Mouse (Mus musculus) hindbrain, postnatal 0 days (tissue): ENCODE results near the gene Gm20604. TPM values are rescaled to one million over a fixed set of nuclear protein-coding genes. Genes with fewer than 3 reads are reported as not detected.

Experiments
- ATAC-seq: fragments of 200-750 bp; cut with Nextera tagmentation; 2 replicates; pipeline ENCODE4 v1.8.0; 2017; ENCODE audit warnings: mild to moderate bottlenecking, moderate TSS enrichment, moderate library complexity
- DNase-seq: peaks from one replicate; pipeline ENCODE4 v3.0.0-alpha.2; 2015; ENCODE audit warnings: low spot score
- H3K27ac ChIP-seq: fragments of 300-500 bp; sonication (generic); 2 replicates; pipeline ENCODE4 v1.5.1; 2014; ENCODE audit warnings: mild to moderate bottlenecking
- H3K27me3 ChIP-seq: fragments of 300-500 bp; sonication (generic); 2 replicates; pipeline ENCODE4 v1.6.1; 2014; ENCODE audit warnings: low read length, mixed read lengths; ENCODE audit not compliant: insufficient read depth
- H3K36me3 ChIP-seq: fragments of 300-500 bp; sonication (generic); 2 replicates; pipeline ENCODE4 v1.6.1; 2014; ENCODE audit warnings: low read length, mixed read lengths; ENCODE audit not compliant: insufficient read depth
- H3K4me1 ChIP-seq: fragments of 300-500 bp; sonication (generic); 2 replicates; pipeline ENCODE4 v1.6.1; 2014; ENCODE audit warnings: antibody characterized with exemption, low read length, mixed read lengths; ENCODE audit not compliant: insufficient read depth
- H3K4me2 ChIP-seq: fragments of 300-500 bp; sonication (generic); 2 replicates; pipeline ENCODE4 v1.6.1; 2014; ENCODE audit warnings: low read depth, mild to moderate bottlenecking, low read length, moderate library complexity, mixed read lengths
- H3K4me3 ChIP-seq: fragments of 300-500 bp; sonication (generic); 2 replicates; pipeline ENCODE4 v1.5.1; 2014; ENCODE audit warnings: low read length
- H3K9ac ChIP-seq: fragments of 300-500 bp; sonication (generic); replicated peaks from 2 replicates; pipeline ENCODE4 v1.6.1; 2014; ENCODE audit warnings: mild to moderate bottlenecking, low read length, moderate library complexity, mixed read lengths
- H3K9me3 ChIP-seq: fragments of 300-500 bp; sonication (generic); 2 replicates; pipeline ENCODE4 v1.6.1; 2016; ENCODE audit warnings: low read length, mixed read lengths
- CTCF ChIP-seq: IDR thresholded peaks from 2 replicates; pipeline ENCODE4 v1.5.1; 2016; ENCODE audit warnings: antibody characterized with exemption, control low read depth, low read depth
- WGBS: fragments of 180-500 bp; shearing (Covaris S2); extraction: QIAGEN DNeasy Blood & Tissue Kit; methylation state at CpG from one replicate; pipeline ENCODE4 v1.1.7; 2014; 5-methylcytosine and 5-hydroxymethylcytosine counted together
- polyA plus RNA-seq: library from polyadenylated mRNA; unstranded; fragments of >200 nt; fragmentation: Nextera tagmentation; extraction: Ambion mirVana; gene quantifications from 2 replicates; pipeline ENCODE4 v1.2.1, GENCODE M21; 2015
- total RNA-seq: library from RNA; depleted of rRNA; stranded (reverse); fragments of >200 nt; gene quantifications from 2 replicates; pipeline ENCODE4 v1.2.3, GENCODE M21; 2014

Gm20604 gene
- total and polyA plus RNA-seq, 2 experiments from 2014 or later = 18.8 to 48.1 TPM

- no peak for TF ChIP-seq CTCF
These were observed 54.5 kb downstream of the Gm20604 start for GRCm38 (mm10) chr12:102703921-102704408.

GRCm38 (mm10) chr12:102703441-102703840 is 55.0 kb downstream of the Gm20604 start:
- H3K9ac ChIP-seq = peak overlapping the region; percentile 80
- peak overlapping the region; percentile 69 for H3K4me2 ChIP-seq
- peak overlapping the region; percentile 71 for H3K4me3 ChIP-seq
- WGBS = 21% methylated on average over 6 of the region's 6 CpGs
- ATAC-seq (no peak), DNase-seq (no peak)
- peak overlapping the region; percentile 65 for H3K27ac ChIP-seq
- no peaks in the 10 kb centered on the region for H3K36me3 ChIP-seq
- no peaks in the 10 kb centered on the region for H3K9me3 ChIP-seq
- H3K27me3 ChIP-seq = no peaks in the 10 kb centered on the region
- no peak for TF ChIP-seq CTCF
- peaks cover 12% of the 10 kb centered on the region for H3K4me1 ChIP-seq

More at GRCm38 (mm10) chr12:102703921-102704408, 54.5 kb downstream of the Gm20604 start:
- Histone ChIP-seq H3K36me3 (no peaks in the 10 kb centered on the region), H3K4me2 (peak overlapping the region; percentile 69), H3K27ac (peak overlapping the region; percentile 95; the same call in 1 of the 2 replicates), H3K4me3 (peak overlapping the region; percentile 71), H3K27me3 (no peaks in the 10 kb centered on the region), H3K9ac (peak overlapping the region; percentile 80), H3K9me3 (no peaks in the 10 kb centered on the region), H3K4me1 (peaks cover 12% of the 10 kb centered on the region)
- peak; percentile 4; the same call in 1 of the 2 replicates for ATAC-seq
- 6% methylated on average over 17 of the region's 17 CpGs for WGBS
- peak; percentile 46 for DNase-seq

- WGBS = 1% methylated on average over 4 of the region's 4 CpGs
- H3K27ac ChIP-seq = peak overlapping the region; percentile 65
- H3K36me3 ChIP-seq = no peaks in the 10 kb centered on the region
- peaks cover 16% of the 10 kb centered on the region for H3K4me1 ChIP-seq
- no peaks in the 10 kb centered on the region for H3K9me3 ChIP-seq
- H3K4me3 ChIP-seq = peak overlapping the region; percentile 71
- H3K27me3 ChIP-seq = no peaks in the 10 kb centered on the region
- peak; percentile 53 for TF ChIP-seq CTCF
- peak overlapping the region; percentile 80; the same call in 1 of the 2 replicates for H3K9ac ChIP-seq
- peak overlapping the region; percentile 69 for H3K4me2 ChIP-seq
- ATAC-seq = no peak
- peak; percentile 75 for DNase-seq
These were observed 55.4 kb downstream of the Gm20604 start for GRCm38 (mm10) chr12:102703111-102703412.

GRCm38 (mm10) chr12:102702356-102703110 is 55.9 kb downstream of the Gm20604 start:
- no peaks in the 10 kb centered on the region for H3K9me3 ChIP-seq
- H3K27me3 ChIP-seq = no peaks in the 10 kb centered on the region
- peak overlapping the region; percentile 6; the same call in 1 of the 2 replicates for H3K9ac ChIP-seq
- peak overlapping the region; percentile 69 for H3K4me2 ChIP-seq
- TF ChIP-seq CTCF = peak; percentile 78
- no peaks in the 10 kb centered on the region for H3K36me3 ChIP-seq
- WGBS = 3% methylated on average over 15 of the region's 15 CpGs
- peak overlapping the region; percentile 71 for H3K4me3 ChIP-seq
- no peak for ATAC-seq
- H3K4me1 ChIP-seq = peaks cover 16% of the 10 kb centered on the region
- peak overlapping the region; percentile 65; the same call in 1 of the 2 replicates for H3K27ac ChIP-seq
- peak; percentile 95 for DNase-seq

GRCm38 (mm10) chr12:102701691-102702207 is 56.7 kb downstream of the Gm20604 start:
- no peak overlapping the region for H3K9ac ChIP-seq
- H3K36me3 ChIP-seq = no peaks in the 10 kb centered on the region
- TF ChIP-seq CTCF = no peak
- H3K27me3 ChIP-seq = no peaks in the 10 kb centered on the region
- peak overlapping the region; percentile 71; the same call in 1 of the 2 replicates for H3K4me3 ChIP-seq
- H3K9me3 ChIP-seq = no peaks in the 10 kb centered on the region
- WGBS = 89% methylated on average over 5 of the region's 5 CpGs
- H3K4me2 ChIP-seq = peak overlapping the region; percentile 69
- peaks cover 17% of the 10 kb centered on the region for H3K4me1 ChIP-seq
- no peak overlapping the region for H3K27ac ChIP-seq
- ATAC-seq (no peak), DNase-seq (no peak)

- Histone ChIP-seq H3K27me3 (no peaks in the 10 kb centered on the region), H3K4me3 (no peak overlapping the region), H3K9me3 (no peaks in the 10 kb centered on the region), H3K4me1 (peaks cover 28% of the 10 kb centered on the region), H3K9ac (no peak overlapping the region), H3K4me2 (no peak overlapping the region), H3K27ac (peak overlapping the region; percentile 48; the same call in 1 of the 2 replicates), H3K36me3 (no peaks in the 10 kb centered on the region)
- 0 out of 2 replicates have a peak, but pooled peaks have one; percentile 24 for TF ChIP-seq CTCF
- DNase-seq = no peak
- ATAC-seq = no peak
- 62% methylated on average over 12 of the region's 12 CpGs for WGBS
These were observed 58.0 kb downstream of the Gm20604 start for GRCm38 (mm10) chr12:102700453-102700852.

- no peaks in the 10 kb centered on the region for H3K9me3 ChIP-seq
- DNase-seq (no peak), ATAC-seq (no peak)
- H3K27ac ChIP-seq = no peak overlapping the region
- 29% methylated on average over 1 of the region's 1 CpGs for WGBS
- H3K4me1 ChIP-seq = peaks cover 32% of the 10 kb centered on the region
- no peaks in the 10 kb centered on the region for H3K36me3 ChIP-seq
- no peaks in the 10 kb centered on the region for H3K27me3 ChIP-seq
- TF ChIP-seq CTCF = no peak
- no peak overlapping the region for H3K4me2 ChIP-seq
- H3K9ac ChIP-seq = no peak overlapping the region
- no peak overlapping the region for H3K4me3 ChIP-seq
These were observed 59.3 kb downstream of the Gm20604 start for GRCm38 (mm10) chr12:102699156-102699555.
